ENCODE assay signal across 14 mouse cellular contexts in genomic region chr6:22201879-22202278, GRCm38 (mm10).
DNase-seq lines count a peak whose midpoint lies in the region; ATAC-seq lines count a peak whose summit lies in the region.
"Had no signal": no experiment of that assay in that cellular context is flagged by ENCODE, and none has a peak within 500 bp of the region (broad histone marks: within the 10 kb centered on the region; RNA-seq: fewer than 3 reads in every experiment).

No protein-coding gene starts in this region.

- ATAC-seq in hindbrain, embryonic 16.5 days: peak; percentile 13; the same call in 1 of the 2 replicates
- ATAC-seq in hindbrain, embryonic 11.5 days (ENCODE audit: low FRiP score): no peak
- ATAC-seq in neural tube, embryonic 14.5 days (ENCODE audit: low read depth): peak; percentile 68; the same call in 1 of the 2 replicates
- ATAC-seq: liver, embryonic 12.5 days had no signal

- peak; percentile 3 for DNase-seq in adrenal gland, postnatal 25 days
- no peak for DNase-seq in adrenal gland, postnatal 4 days (ENCODE audit: low spot score in 2 of 2)
- no peak for DNase-seq in hindbrain, embryonic 11.5 days (ENCODE audit: low spot score)
- peak; percentile 68 for DNase-seq in fat pad, adult 2 months (ENCODE audit: extremely low read depth, low read depth, low spot score)
- DNase-seq in urinary bladder, postnatal 25 days (ENCODE audit: low spot score): no peak
- DNase-seq in frontal cortex, adult 2 months (ENCODE audit: extremely low spot score in 1 of 2, low spot score in 1 of 2): no peak
- DNase-seq: cerebellum, adult 9-11 months; embryo, embryonic 11 days; spleen, adult 18-20 months; thymus, postnatal 14 days had no signal

- H3K9me3 ChIP-seq in hindbrain, embryonic 16.5 days (ENCODE audit: control insufficient read depth, low read length): no peaks in the 10 kb centered on the region
- H3K9me3 ChIP-seq in hindbrain, embryonic 11.5 days (ENCODE audit: control insufficient read depth, low read length): no peaks in the 10 kb centered on the region
- no peaks in the 10 kb centered on the region for H3K9me3 ChIP-seq in neural tube, embryonic 14.5 days (ENCODE audit: control insufficient read depth, low read length)
- H3K9me3 ChIP-seq: liver, embryonic 12.5 days; stomach, embryonic 15.5 days had no signal

- 50% methylated on average over 3 of the region's 3 CpGs for WGBS in hindbrain, embryonic 16.5 days
- 95% methylated on average over 3 of the region's 3 CpGs for WGBS in hindbrain, embryonic 11.5 days
- WGBS in neural tube, embryonic 14.5 days: 72% methylated on average over 3 of the region's 3 CpGs

- no peak overlapping the region for H3K27ac ChIP-seq in hindbrain, embryonic 16.5 days (ENCODE audit: low read depth, low read length)
- H3K27ac ChIP-seq in hindbrain, embryonic 11.5 days (ENCODE audit: low read depth, low read length): no peak overlapping the region
- no peak overlapping the region for H3K27ac ChIP-seq in neural tube, embryonic 14.5 days (ENCODE audit: low read depth, low read length)
- H3K27ac ChIP-seq: liver, embryonic 12.5 days; stomach, embryonic 15.5 days had no signal

- no peak overlapping the region for H3K4me2 ChIP-seq in hindbrain, embryonic 16.5 days (ENCODE audit: low read length)
- H3K4me2 ChIP-seq in hindbrain, embryonic 11.5 days (replicated peaks; ENCODE audit: low read depth, low read length): no peak overlapping the region
- no peak overlapping the region for H3K4me2 ChIP-seq in neural tube, embryonic 14.5 days (ENCODE audit: low read depth, low read length)
- H3K4me2 ChIP-seq: liver, embryonic 12.5 days; stomach, embryonic 15.5 days had no signal

- no peak overlapping the region for H3K9ac ChIP-seq in hindbrain, embryonic 16.5 days (ENCODE audit: low read depth, low read length)
- no peak overlapping the region for H3K9ac ChIP-seq in hindbrain, embryonic 11.5 days (ENCODE audit: low read depth, low read length)
- H3K9ac ChIP-seq in neural tube, embryonic 14.5 days (replicated peaks; ENCODE audit: low read depth, low read length): no peak overlapping the region
- H3K9ac ChIP-seq: liver, embryonic 12.5 days; stomach, embryonic 15.5 days had no signal

- H3K27me3 ChIP-seq in hindbrain, embryonic 16.5 days (replicated peaks; ENCODE audit: control insufficient read depth, insufficient read depth, low read length): no peaks in the 10 kb centered on the region
- H3K27me3 ChIP-seq in hindbrain, embryonic 11.5 days (ENCODE audit: control insufficient read depth, insufficient read depth, low read length): no peaks in the 10 kb centered on the region
- H3K27me3 ChIP-seq in neural tube, embryonic 14.5 days (ENCODE audit: control insufficient read depth, insufficient read depth, low read length): no peaks in the 10 kb centered on the region
- H3K27me3 ChIP-seq: liver, embryonic 12.5 days; stomach, embryonic 15.5 days had no signal

- H3K36me3 ChIP-seq in hindbrain, embryonic 16.5 days (ENCODE audit: control insufficient read depth, insufficient read depth, low read length): no peaks in the 10 kb centered on the region
- H3K36me3 ChIP-seq in hindbrain, embryonic 11.5 days (ENCODE audit: control insufficient read depth, insufficient read depth, low read length): no peaks in the 10 kb centered on the region
- H3K36me3 ChIP-seq in neural tube, embryonic 14.5 days (ENCODE audit: control insufficient read depth, insufficient read depth, low read length): no peaks in the 10 kb centered on the region
- H3K36me3 ChIP-seq: liver, embryonic 12.5 days; stomach, embryonic 15.5 days had no signal

- H3K4me1 ChIP-seq in hindbrain, embryonic 16.5 days (ENCODE audit: control insufficient read depth, insufficient read depth, low read depth, low read length): peaks cover 6% of the 10 kb centered on the region
- H3K4me1 ChIP-seq in hindbrain, embryonic 11.5 days (replicated peaks; ENCODE audit: control insufficient read depth, insufficient read depth, low read length): no peaks in the 10 kb centered on the region
- H3K4me1 ChIP-seq in neural tube, embryonic 14.5 days (ENCODE audit: control insufficient read depth, insufficient read depth, low read length): peaks cover 3% of the 10 kb centered on the region; the same call in 1 of the 2 replicates
- H3K4me1 ChIP-seq: liver, embryonic 12.5 days; stomach, embryonic 15.5 days had no signal

- H3K4me3 ChIP-seq in hindbrain, embryonic 16.5 days (ENCODE audit: low read length): no peak overlapping the region
- H3K4me3 ChIP-seq in hindbrain, embryonic 11.5 days (ENCODE audit: low read depth, low read length): no peak overlapping the region
- no peak overlapping the region for H3K4me3 ChIP-seq in neural tube, embryonic 14.5 days (ENCODE audit: low read depth, low read length)
- H3K4me3 ChIP-seq: liver, embryonic 12.5 days; stomach, embryonic 15.5 days had no signal

Comparison
In these comparisons a context has a peak if more than half of its experiments do, and no peak if none do; other contexts are left out.
1. DNase-seq: peak in adrenal gland, postnatal 25 days (single experiment) and fat pad, adult 2 months (single experiment); none in adrenal gland, postnatal 4 days (0 of 2), hindbrain, embryonic 11.5 days (single experiment), urinary bladder, postnatal 25 days (single experiment) and frontal cortex, adult 2 months (0 of 2).